Mouse (Mus musculus) CD4-positive, CD25-positive, alpha-beta regulatory T cell, adult 2 months (primary cell): ENCODE results near the gene Kcnj2.

Experiments
- DNase-seq: peaks from one replicate; pipeline ENCODE4 v3.0.0-alpha.2; 2012; ENCODE audit warnings: low read depth, low spot score

Gene Kcnj2

GRCm38 (mm10) chr11:111065635-111066298 is at the start of gene Kcnj2:
TSS of gene Kcnj2 (plus strand) at chr11:111066164.
- DNase-seq: peak; percentile 77

- no peak for DNase-seq
Measured at GRCm38 (mm10) chr11:111016206-111016605, 49.8 kb upstream of the Kcnj2 start.

GRCm38 (mm10) chr11:111020211-111020610 is 45.8 kb upstream of the Kcnj2 start:
- no peak for DNase-seq

GRCm38 (mm10) chr11:111022681-111023281 is 43.2 kb upstream of the Kcnj2 start:
- DNase-seq: no peak

- peak; percentile 61 for DNase-seq
Measured at GRCm38 (mm10) chr11:111042175-111042574, 23.8 kb upstream of the Kcnj2 start.

- no peak for DNase-seq
Measured at GRCm38 (mm10) chr11:111043298-111043697, 22.7 kb upstream of the Kcnj2 start.

- no peak for DNase-seq
Measured at GRCm38 (mm10) chr11:111054252-111054651, 11.7 kb upstream of the Kcnj2 start.

GRCm38 (mm10) chr11:111054854-111055822 is 10.8 kb upstream of the Kcnj2 start:
- DNase-seq: no peak

GRCm38 (mm10) chr11:111056030-111056429 is 9.9 kb upstream of the Kcnj2 start:
- peak; percentile 1 for DNase-seq

- DNase-seq: no peak
Measured at GRCm38 (mm10) chr11:111057435-111057834, 8.5 kb upstream of the Kcnj2 start.

GRCm38 (mm10) chr11:111059440-111059839 is 6.5 kb upstream of the Kcnj2 start:
- DNase-seq: no peak

GRCm38 (mm10) chr11:111060216-111060615 is 5.7 kb upstream of the Kcnj2 start:
- DNase-seq: no peak

- DNase-seq: peak; percentile 62
Measured at GRCm38 (mm10) chr11:111064751-111065527, 1.0 kb upstream of the Kcnj2 start.

- no peak for DNase-seq
Measured at GRCm38 (mm10) chr11:111066299-111066691, 331 bp downstream of the Kcnj2 start.

- DNase-seq: no peak
Measured at GRCm38 (mm10) chr11:111067787-111068186, 1.8 kb downstream of the Kcnj2 start.

- no peak for DNase-seq
Measured at GRCm38 (mm10) chr11:111070460-111070859, 4.5 kb downstream of the Kcnj2 start.

GRCm38 (mm10) chr11:111074131-111074530 is 8.2 kb downstream of the Kcnj2 start:
- no peak for DNase-seq

- no peak for DNase-seq
Measured at GRCm38 (mm10) chr11:111078107-111078506, 12.1 kb downstream of the Kcnj2 start.

GRCm38 (mm10) chr11:111083009-111083408 is 17.0 kb downstream of the Kcnj2 start:
- no peak for DNase-seq

- no peak for DNase-seq
Measured at GRCm38 (mm10) chr11:111086933-111087332, 21.0 kb downstream of the Kcnj2 start.

- DNase-seq: no peak
Measured at GRCm38 (mm10) chr11:111088226-111088625, 22.3 kb downstream of the Kcnj2 start.
